Mouse (Mus musculus) bone marrow, adult 2 months (tissue): ENCODE data around the gene BC030867. TPM values are rescaled to one million over a fixed set of nuclear protein-coding genes. Genes with fewer than 3 reads are reported as not detected.

Experiments used
- H3K27ac ChIP-seq: fragments of 200-500 bp; 2 replicates; pipeline ENCODE4 v1.5.1; 2012; ENCODE audit warnings: low read depth, mild to moderate bottlenecking, control low read depth, inconsistent platforms, low read length; ENCODE audit not compliant: control insufficient read depth, poor library complexity, insufficient read depth
- H3K4me1 ChIP-seq: fragments of 200-500 bp; 2 replicates; pipeline ENCODE4 v1.6.1; 2011; ENCODE audit warnings: low read length; ENCODE audit not compliant: control insufficient read depth, insufficient read depth
- H3K4me3 ChIP-seq: fragments of 200-500 bp; replicated peaks from 2 replicates; pipeline ENCODE3; 2011; ENCODE audit warnings: mild to moderate bottlenecking, low read depth, low read length, control low read depth; ENCODE audit not compliant: control insufficient read depth
- CTCF ChIP-seq: fragments of 200-500 bp; IDR thresholded peaks from 2 replicates; pipeline ENCODE4 v1.5.1; 2011; ENCODE audit warnings: low read length, control low read depth; ENCODE audit not compliant: control insufficient read depth, insufficient read depth
- POLR2A ChIP-seq: fragments of 200-500 bp; IDR thresholded peaks from 2 replicates; pipeline ENCODE4 v1.6.1; 2011; ENCODE audit warnings: low read depth, mild to moderate bottlenecking, control low read depth, low read length, borderline replicate concordance; ENCODE audit not compliant: control insufficient read depth
- whole genome bisulfite sequencing: fragments of 180-500 bp; shearing (Covaris S2); methylation state at CpG from one replicate; pipeline ENCODE4 v1.1.7; 2018; 5-methylcytosine and 5-hydroxymethylcytosine counted together
- polyA plus RNA-seq: library from polyadenylated mRNA; stranded (reverse); fragments of >200 nt; gene quantifications from 2 replicates; pipeline ENCODE4 v1.2.4, GENCODE M21; 2011; ENCODE audit warnings: low replicate concordance; ENCODE audit not compliant: missing spikeins, insufficient read depth, insufficient read length

BC030867 gene
- polyA plus RNA-seq, 1 experiment, result 39.2 TPM

DNA sequence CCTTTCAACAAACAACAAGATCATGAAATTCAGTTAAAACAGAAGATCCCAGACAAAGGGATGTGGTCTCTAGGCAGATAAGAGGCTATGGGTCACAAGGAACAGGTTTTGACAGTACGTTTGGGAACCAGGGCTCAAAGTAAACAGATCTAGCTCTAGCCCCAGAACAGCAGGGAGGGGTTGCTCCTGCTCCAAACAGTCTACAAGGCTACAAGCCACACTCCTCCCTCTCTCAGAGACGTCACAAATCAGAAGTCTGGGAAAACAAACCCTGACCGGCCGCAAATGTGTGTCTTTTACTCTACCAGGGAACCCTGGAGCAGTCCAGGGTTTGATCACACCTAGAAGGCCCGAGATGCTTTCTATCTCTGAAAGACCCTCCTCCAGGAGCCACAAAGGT is 37.7 kb upstream of the BC030867 start:
- Histone ChIP-seq H3K4me3 (no peak overlapping the region), H3K27ac (no peak overlapping the region), H3K4me1 (peaks cover 14% of the 10 kb centered on the region)
- TF ChIP-seq POLR2A (no peak), CTCF (no peak)
- WGBS, result 75% methylated on average over 5 of the region's 5 CpGs

GRCm38 (mm10) chr11:102211936-102212341 is 36.7 kb upstream of the BC030867 start:
- H3K4me1 ChIP-seq, result peaks cover 14% of the 10 kb centered on the region
- 89% methylated on average over 18 of the region's 18 CpGs for WGBS
- TF ChIP-seq CTCF, result no peak
- no peak for TF ChIP-seq POLR2A
- no peak overlapping the region for H3K27ac ChIP-seq
- no peak overlapping the region for H3K4me3 ChIP-seq

DNA sequence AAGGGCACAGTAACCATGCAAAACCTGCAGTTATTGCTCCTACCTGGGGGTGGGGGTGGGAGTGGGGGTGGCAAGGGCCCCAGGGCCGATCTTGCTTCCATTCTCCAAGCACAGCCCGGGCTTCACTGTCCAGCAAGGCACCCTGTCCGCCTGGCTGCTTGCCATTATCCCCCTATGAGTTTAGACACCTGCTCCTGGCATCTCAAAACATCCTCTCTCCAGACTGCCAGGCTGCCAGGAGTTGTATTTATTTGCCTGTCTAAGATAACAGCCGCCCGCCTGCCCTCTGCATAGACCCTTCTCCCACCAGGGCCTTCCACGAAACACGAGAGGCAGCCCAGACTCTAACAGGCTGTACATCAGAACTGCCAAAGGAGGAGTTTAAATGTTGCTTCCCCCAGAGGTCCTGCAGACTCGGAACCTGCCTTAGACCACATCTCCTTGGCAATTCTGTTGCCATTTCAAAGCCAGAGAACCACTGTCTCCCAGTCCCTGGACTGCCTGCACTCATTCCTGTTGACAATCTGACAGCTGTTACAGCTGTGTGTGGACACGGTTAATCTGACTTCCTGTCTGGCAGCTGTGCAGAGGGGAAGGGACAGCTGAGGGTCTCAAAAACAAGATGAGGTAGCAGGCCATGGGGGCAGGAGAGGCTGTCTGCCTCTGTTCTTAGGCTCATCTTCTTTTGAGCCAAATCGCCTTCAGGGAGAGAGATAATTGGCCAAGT is 34.1 kb upstream of the BC030867 start:
- WGBS, result 60% methylated on average over 10 of the region's 10 CpGs
- Histone ChIP-seq H3K4me1 (peaks cover 15% of the 10 kb centered on the region), H3K4me3 (no peak overlapping the region), H3K27ac (no peak overlapping the region; the same call in 1 of the 2 replicates)
- TF ChIP-seq CTCF (no peak), POLR2A (no peak)

DNA sequence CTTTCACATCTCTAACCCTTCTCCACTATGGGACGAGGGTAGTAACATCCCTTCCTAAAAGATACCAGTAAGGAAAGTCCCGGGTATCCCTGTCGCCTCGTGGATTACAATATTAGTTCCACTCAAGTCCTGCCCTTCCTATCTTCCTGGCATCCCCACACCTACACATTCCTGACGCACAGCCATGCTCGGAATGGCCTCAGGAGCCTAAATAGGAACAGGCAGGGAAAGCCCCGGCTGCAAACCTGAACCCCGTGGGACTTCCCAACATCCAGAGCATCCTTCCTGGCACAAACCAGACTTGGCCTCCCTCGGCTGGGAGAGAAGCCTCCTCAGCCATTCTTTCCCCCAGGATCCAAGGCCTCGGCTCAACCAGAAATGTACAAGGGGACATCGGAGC is 33.2 kb upstream of the BC030867 start:
- H3K27ac ChIP-seq, result peak overlapping the region; percentile 28
- no peak for TF ChIP-seq POLR2A
- no peak for TF ChIP-seq CTCF
- 84% methylated on average over 11 of the region's 11 CpGs for WGBS
- no peak overlapping the region for H3K4me3 ChIP-seq
- peaks cover 10% of the 10 kb centered on the region for H3K4me1 ChIP-seq

DNA sequence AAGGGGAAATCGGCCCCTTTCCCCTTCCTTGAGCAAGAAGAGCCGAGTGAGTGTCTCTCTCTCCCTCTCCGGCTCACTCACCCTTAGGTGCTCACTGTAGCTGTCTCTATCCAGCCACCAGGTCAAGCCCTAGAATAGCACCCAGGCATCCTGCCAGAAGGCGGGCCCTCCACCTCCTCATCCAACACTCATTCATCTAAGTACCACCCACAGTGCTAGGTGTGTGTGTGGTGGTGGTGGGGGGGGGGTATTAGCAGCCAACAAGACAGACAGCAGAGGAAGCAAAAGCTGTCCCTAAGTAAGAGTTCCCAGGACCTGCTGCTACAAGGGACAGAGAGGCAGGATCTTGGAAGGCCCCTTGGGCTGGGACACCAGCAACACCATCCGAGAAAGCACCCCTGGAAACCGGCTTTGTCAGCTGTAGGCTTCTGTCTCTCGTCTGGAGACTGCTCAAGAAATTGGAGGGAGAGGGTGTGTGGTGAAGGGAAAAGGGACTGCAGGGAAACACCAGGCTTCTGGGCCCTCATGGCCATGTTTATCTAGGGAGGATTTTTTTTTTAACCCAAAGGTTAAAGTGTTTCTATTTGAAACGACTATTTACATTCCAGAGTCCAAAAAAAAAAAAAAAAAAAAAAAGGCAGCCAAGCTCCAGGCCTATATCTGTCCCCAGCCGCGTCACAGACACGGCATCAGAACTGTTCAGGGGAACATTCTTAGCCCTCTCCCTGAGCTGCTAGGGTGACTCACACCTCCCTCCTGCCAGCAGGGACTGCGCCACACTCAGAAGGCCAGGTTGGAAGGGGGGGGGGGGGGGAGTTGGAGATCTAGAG is 32.4 kb upstream of the BC030867 start:
- WGBS, result 63% methylated on average over 12 of the region's 12 CpGs
- no peak overlapping the region for H3K4me3 ChIP-seq
- H3K4me1 ChIP-seq, result peaks cover 10% of the 10 kb centered on the region
- TF ChIP-seq CTCF (no peak), POLR2A (no peak)
- peak overlapping the region; percentile 28 for H3K27ac ChIP-seq

DNA sequence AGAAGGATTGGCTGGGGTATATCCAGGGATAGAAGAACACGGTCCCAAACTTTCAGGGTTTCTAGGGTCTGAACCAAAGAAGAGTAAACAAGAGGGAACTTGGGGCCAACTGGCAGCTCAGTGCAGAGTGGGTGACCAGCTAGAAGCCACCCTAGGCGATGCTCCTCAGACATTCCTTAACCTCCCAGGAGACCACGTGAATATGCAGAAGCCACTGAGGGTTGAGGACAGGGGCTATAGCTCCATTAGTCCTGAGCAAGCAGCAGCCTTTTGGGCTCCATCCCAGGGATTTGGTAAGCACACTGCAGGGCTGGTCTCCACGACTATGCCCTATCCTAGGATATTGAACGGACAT is 31.8 kb upstream of the BC030867 start:
- TF ChIP-seq POLR2A, result no peak
- TF ChIP-seq CTCF, result no peak
- no peak overlapping the region for H3K4me3 ChIP-seq
- H3K4me1 ChIP-seq, result peaks cover 10% of the 10 kb centered on the region
- WGBS, result 79% methylated on average over 5 of the region's 5 CpGs
- H3K27ac ChIP-seq, result no peak overlapping the region

GRCm38 (mm10) chr11:102217396-102217795 is 31.3 kb upstream of the BC030867 start:
- 67% methylated on average over 6 of the region's 6 CpGs for WGBS
- peak overlapping the region; percentile 18 for H3K4me3 ChIP-seq
- peaks cover 10% of the 10 kb centered on the region for H3K4me1 ChIP-seq
- H3K27ac ChIP-seq, result no peak overlapping the region
- TF ChIP-seq CTCF (no peak), POLR2A (no peak)

DNA sequence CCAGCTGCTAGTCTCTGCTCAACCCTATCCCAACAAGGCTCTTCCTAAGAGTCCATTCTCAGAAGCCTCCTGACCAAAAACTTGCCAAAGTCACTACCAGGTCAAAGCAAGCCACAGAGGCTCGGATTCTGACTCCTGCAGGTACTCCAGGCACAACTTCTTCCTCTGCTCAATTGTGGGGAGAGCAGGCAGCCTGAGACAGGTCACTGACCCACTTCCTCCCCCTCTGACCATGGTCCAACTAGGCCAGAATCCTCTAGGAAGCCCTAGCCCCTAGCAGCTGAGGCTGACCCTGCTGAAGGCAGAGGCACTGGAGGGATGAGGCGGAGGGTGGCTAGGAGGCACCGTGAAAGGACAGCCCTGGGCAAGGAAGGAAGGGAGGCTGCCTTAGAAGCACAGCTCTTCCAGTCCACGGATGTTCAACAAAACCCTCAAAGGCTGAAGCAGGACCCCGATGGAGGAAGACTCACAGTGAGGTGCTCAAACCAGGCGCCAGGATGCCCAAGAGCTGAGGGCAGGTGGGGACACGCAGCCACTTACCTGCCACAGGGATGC is 30.7 kb upstream of the BC030867 start:
- Histone ChIP-seq H3K4me1 (peaks cover 10% of the 10 kb centered on the region), H3K27ac (peak overlapping the region; percentile 63; the same call in 1 of the 2 replicates), H3K4me3 (peak overlapping the region; percentile 59)
- no peak for TF ChIP-seq CTCF
- no peak for TF ChIP-seq POLR2A
- WGBS, result 24% methylated on average over 7 of the region's 7 CpGs

DNA sequence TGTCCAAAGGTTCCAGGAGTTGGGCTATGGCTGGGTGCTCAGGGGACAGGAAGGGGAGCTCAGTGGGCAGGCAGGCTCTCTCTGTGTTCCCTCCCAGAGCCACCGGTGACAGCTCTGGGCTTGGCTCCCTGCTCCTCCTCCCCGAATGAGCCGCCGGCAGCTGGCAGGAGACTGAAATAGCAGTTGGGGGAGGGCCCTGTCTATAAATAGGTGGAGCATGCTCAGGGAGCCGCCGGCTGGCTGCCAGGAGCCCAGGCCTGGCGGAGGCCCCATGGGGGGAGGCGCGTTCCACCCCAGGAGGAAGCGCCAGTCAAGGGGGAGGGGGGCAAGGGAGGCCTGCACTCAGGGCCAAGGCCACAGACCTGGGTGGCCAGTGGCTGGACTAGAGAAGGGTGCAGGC is 29.9 kb upstream of the BC030867 start:
- Histone ChIP-seq H3K4me1 (peaks cover 10% of the 10 kb centered on the region), H3K27ac (peak overlapping the region; percentile 63), H3K4me3 (peak overlapping the region; percentile 59)
- TF ChIP-seq CTCF, result no peak
- peak; percentile 90 for TF ChIP-seq POLR2A
- WGBS, result 0% methylated on average over 10 of the region's 10 CpGs
